Mouse (Mus musculus) effector memory CD4-positive, alpha-beta T cell, adult 5 months (primary cell): Measurements from ENCODE around the gene Kpna7. TPM values are rescaled to one million over a fixed set of nuclear protein-coding genes. Genes with fewer than 3 reads are reported as not detected.

Source experiments
- polyA plus RNA-seq: library from polyadenylated mRNA; unstranded; fragments of 100-300 nt; shearing (Covaris generic); gene quantifications from one replicate; pipeline ENCODE4 v1.2.1, GENCODE M21; 2017

Gene Kpna7
- polyA plus RNA-seq: not detected

DNA sequence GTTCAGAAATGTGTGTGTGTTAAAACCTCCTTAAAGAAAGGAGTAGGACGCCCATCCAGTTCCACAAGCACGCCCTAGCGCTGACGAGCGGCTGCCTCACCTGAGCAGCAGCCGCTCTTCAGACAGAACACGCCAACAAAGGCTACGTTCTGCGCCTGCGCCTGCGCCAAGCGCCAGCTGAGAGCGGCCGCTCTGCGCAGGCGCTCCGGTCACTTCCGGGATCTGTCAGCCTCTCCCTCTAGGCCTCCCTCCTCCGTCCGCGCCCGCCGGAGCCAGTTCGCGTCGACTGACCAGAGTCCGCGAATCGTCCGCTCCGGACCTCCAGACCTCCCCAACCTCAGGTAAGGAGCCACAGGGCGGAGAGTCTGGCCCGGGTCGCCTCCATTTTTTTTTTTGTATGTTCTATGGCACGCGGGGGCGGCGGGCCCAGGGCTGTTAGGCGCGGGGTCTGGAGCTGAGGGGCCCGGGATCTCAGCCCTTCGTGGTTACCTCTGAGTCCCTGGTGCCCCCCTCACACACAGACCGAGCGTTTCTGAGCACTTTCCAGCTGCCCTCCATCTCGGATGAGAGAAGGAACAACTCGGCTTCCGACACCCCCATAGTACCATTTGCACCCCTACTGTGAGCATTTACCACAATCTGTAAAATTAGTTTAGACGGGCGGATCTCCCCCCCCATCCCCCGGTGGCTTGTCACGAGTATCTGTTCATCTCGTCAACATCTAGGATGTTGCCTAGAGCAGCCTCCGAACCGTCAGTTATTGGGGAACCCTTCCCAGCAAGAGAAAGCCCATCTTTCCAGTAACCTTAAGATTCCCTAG is at the start of gene Kpna7, which contains the start of gene Arpc1a:
Kpna7 (minus strand) TSS at position 399 of the 820 bp plus-strand sequence.
Arpc1a (plus strand) TSS at position 199 of the 820 bp plus-strand sequence.

GRCm38 (mm10) chr5:145114071-145114605 is 30.3 kb upstream of the Kpna7 start, which contains the start of gene Arpc1b:
TSS of gene Arpc1b (plus strand) at chr5:145114215.

GRCm38 (mm10) chr5:145042690-145043089 is 41.1 kb downstream of the Kpna7 start, which contains the start of gene 1700018F24Rik:
TSS of gene 1700018F24Rik (plus strand) at chr5:145042990.

DNA sequence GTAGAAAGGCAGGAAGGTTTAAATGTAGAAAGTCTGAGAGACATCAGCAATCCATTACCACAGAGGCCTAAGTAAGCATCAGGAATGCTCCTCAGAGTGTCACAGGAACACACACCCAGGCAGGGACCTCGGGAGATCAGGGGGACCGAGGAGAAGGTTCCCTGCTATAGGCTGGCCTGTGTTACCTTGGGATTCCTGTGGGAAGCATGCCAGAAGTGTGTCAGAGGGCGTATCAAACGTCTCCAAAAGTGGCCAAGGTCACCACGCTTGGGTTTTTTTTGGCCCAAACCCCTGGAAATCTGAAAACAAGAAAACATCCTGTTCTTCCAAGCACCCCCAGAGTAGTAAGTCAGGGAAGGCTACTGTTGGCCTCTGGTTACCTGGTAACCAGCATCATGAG is 51.4 kb downstream of the Kpna7 start, which contains the start of gene Gm4871:
Gm4871 (minus strand) TSS at position 364 of the 400 bp plus-strand sequence.

GRCm38 (mm10) chr5:144965639-144966351 is 118.0 kb downstream of the Kpna7 start, which contains the start of gene Smurf1:
TSS of gene Smurf1 (minus strand) at chr5:144965847.

Other genes starting within 250 kb of the Kpna7 start
- gene Smurf1, start 118.2 kb downstream of the Kpna7 start, polyA plus RNA-seq: 37.6 TPM
- gene Gm4871, start 51.3 kb downstream of the Kpna7 start, polyA plus RNA-seq: not detected
- not detected for gene 1700018F24Rik, start 41.0 kb downstream of the Kpna7 start, polyA plus RNA-seq
- 71.9 TPM for gene Arpc1a, start 200 bp downstream of the Kpna7 start, polyA plus RNA-seq
- 1,118 TPM for gene Arpc1b, start 30.2 kb upstream of the Kpna7 start, polyA plus RNA-seq
- 36.0 TPM for gene Pdap1, start 56.2 kb upstream of the Kpna7 start, polyA plus RNA-seq
- gene Bud31, start 56.3 kb upstream of the Kpna7 start, polyA plus RNA-seq: 215 TPM
- 13.6 TPM for gene Ptcd1, start 83.1 kb upstream of the Kpna7 start, polyA plus RNA-seq
- 29.3 TPM for gene Cpsf4, start 83.2 kb upstream of the Kpna7 start, polyA plus RNA-seq
- 234 TPM for gene Atp5j2, start 108.0 kb upstream of the Kpna7 start, polyA plus RNA-seq
- 36.1 TPM for gene Zkscan14, start 117.8 kb upstream of the Kpna7 start, polyA plus RNA-seq
- 3.8 TPM for gene Zkscan5, start 120.5 kb upstream of the Kpna7 start, polyA plus RNA-seq
- gene Zfp655, start 147.7 kb upstream of the Kpna7 start, polyA plus RNA-seq: 75.0 TPM
- gene Zscan25, start 196.5 kb upstream of the Kpna7 start, polyA plus RNA-seq: 1.3 TPM